Mouse (Mus musculus): ENCODE results near the gene Hddc3. TPM values are rescaled to one million over a fixed set of nuclear protein-coding genes. Genes with fewer than 3 reads are reported as not detected.
A peak's percentile ranks its signal among the peaks of the same experiment; 100 is the strongest.
"Not testable (repeated sequence)": the region's sequence is repeated elsewhere in the genome, so short reads cannot be mapped to it uniquely, and the experiment has no call there.

Hddc3 gene
- polyA plus RNA-seq, 1 experiment from 2014 or later = 16.1 TPM

DNA sequence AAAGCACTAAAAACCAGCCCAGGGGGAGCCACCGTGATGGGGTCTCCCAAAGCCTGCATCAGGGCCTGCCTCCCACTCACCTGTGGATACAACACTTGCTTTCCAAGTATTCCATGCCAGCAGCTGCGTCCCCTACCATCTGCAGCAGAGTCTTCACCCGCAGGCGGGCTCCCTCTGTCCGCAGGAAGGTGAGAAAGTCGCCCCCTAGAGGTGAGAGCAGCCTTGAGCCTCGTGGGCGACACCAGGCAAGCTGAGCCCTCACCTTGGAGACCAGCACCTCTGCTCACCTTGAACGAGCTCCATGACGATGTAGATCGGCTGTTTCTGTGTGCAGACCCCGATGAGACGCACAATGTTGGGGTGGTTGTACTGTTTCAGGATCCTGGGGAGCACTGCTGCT, 36.6 kb downstream of the Hddc3 start:
- H3K9me3 ChIP-seq (replicated peaks) = no peaks in the 10 kb centered on the region
- no peak overlapping the region for H3K4me3 ChIP-seq
- WGBS = 66% methylated on average over 13 of the region's 13 CpGs
- no peak for ATAC-seq (replicated peaks; ENCODE audit: insufficient number of reproducible peaks, insufficient read depth, low FRiP score, low read depth)
- no peak overlapping the region for H3K4me2 ChIP-seq
- no peak overlapping the region for H3K9ac ChIP-seq
- peaks cover 20% of the 10 kb centered on the region; the same call in 1 of the 2 replicates for H3K36me3 ChIP-seq
- peaks cover 10% of the 10 kb centered on the region; the same call in 1 of the 2 replicates for H3K27me3 ChIP-seq
- no peak overlapping the region for H3K27ac ChIP-seq
- 0 out of 2 replicates have a peak, but pooled peaks cover 2% of the 10 kb centered on the region for H3K4me1 ChIP-seq (replicated peaks)

DNA sequence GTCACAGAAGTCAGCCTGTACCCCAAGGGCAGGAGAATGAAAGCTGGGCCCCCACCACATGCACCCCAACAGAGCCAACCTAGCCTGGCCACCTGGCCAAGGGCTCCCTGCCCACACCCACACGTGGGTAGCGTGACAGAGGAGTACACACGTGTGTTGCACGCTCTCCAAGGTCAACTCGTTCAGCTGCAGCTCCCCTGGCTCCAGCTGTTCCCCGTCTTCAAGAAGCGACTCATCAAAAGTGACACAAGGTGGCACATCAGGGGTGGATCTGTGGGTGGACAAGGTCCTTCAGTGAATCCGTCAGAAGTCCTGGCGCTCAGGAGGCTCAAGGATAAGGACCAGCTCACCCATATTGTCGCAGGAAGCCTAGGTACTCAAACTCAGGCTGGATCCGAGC, 40.0 kb downstream of the Hddc3 start:
- H3K27me3 ChIP-seq = peaks cover 10% of the 10 kb centered on the region; the same call in 1 of the 2 replicates
- ATAC-seq (replicated peaks; ENCODE audit: insufficient number of reproducible peaks, insufficient read depth, low FRiP score, low read depth) = no peak
- H3K27ac ChIP-seq = no peak overlapping the region
- no peak overlapping the region for H3K4me2 ChIP-seq
- H3K4me1 ChIP-seq (replicated peaks) = peaks cover 15% of the 10 kb centered on the region
- H3K9ac ChIP-seq = no peak overlapping the region
- H3K9me3 ChIP-seq (replicated peaks) = no peaks in the 10 kb centered on the region
- WGBS = 74% methylated on average over 11 of the region's 11 CpGs
- peaks cover 20% of the 10 kb centered on the region; the same call in 1 of the 2 replicates for H3K36me3 ChIP-seq
- no peak overlapping the region for H3K4me3 ChIP-seq

DNA sequence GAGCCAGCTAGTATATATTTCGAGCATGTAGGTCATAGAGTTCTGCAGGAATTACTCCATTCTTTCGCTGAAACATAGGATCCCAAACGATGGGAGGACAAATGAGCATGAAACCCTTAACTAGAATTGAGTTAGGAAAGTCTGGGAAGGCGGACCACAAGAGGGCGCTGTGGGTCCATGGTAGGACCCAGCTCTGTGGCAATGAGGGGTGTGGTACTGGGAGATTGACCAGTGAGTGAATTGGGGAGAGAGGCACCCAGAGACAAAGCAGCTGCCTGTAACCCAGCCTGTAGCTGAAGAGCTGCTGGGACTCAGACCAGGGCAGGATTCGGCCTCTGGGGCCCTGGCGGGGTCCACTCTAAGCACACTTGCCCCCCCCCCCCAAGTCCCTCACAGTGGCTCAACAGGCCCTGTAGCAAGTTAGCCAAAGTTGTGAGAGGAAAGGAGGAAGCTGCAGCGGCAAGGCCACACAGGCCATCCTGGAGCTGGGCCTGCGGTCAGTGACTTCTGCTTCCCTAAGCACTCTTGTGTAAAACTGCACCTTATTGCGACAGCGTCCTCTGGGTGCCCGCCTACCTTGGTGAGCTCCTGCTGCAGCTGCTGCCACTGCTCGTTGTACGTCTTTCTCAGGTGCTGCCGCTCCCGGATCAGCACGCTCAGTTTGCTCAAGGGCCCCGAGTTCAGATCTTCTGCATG, 43.5 kb downstream of the Hddc3 start:
- Histone ChIP-seq H3K36me3 (peaks cover 22% of the 10 kb centered on the region), H3K4me2 (peak overlapping the region; percentile 60), H3K9ac (peak overlapping the region; percentile 46), H3K27me3 (peaks cover 4% of the 10 kb centered on the region; the same call in 1 of the 2 replicates), H3K27ac (peak overlapping the region; percentile 73), H3K4me1 (replicated peaks) (peaks cover 19% of the 10 kb centered on the region), H3K9me3 (replicated peaks) (no peaks in the 10 kb centered on the region), H3K4me3 (peak overlapping the region; percentile 46)
- 33% methylated on average over 18 of the region's 18 CpGs for WGBS
- ATAC-seq (replicated peaks; ENCODE audit: insufficient number of reproducible peaks, insufficient read depth, low FRiP score, low read depth) = 0 out of 2 replicates have a peak, but pooled peaks have one; percentile 37

DNA sequence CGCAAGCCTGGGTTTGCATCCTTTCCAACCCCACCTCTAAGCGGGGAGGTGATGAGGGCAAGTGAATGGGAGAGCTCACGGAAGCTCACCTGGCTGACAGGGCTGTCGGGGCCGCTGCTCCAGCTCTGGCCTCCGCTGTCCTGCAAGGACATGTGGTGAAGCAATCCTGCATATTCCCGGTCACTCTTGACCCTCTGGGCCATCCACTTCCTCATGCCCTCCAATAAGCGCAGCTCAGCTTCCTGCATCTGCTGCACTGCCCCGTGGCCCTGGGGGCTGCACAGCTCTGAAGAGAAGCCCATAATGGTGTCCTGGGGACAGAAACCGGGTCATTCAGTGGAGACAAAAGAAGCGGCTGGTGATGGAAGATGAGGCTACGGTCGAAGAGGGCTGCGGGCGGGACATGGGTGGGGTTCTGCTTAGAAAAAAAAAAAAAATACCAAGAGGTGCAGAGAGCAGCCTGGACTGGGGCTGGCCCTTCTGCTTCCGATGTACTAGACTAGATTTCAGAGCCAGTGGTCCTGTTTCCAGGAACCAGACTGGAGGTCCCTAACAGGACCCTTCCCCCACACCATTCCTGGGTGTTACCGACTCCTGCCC, 44.2 kb downstream of the Hddc3 start:
- H3K4me1 ChIP-seq (replicated peaks) = peaks cover 19% of the 10 kb centered on the region
- H3K4me3 ChIP-seq = peak overlapping the region; percentile 46
- peaks cover 29% of the 10 kb centered on the region for H3K36me3 ChIP-seq
- H3K9me3 ChIP-seq (replicated peaks) = no peaks in the 10 kb centered on the region
- peak overlapping the region; percentile 60 for H3K4me2 ChIP-seq
- peak overlapping the region; percentile 73 for H3K27ac ChIP-seq
- peak; percentile 11; the same call in 1 of the 2 replicates for ATAC-seq (replicated peaks; ENCODE audit: insufficient number of reproducible peaks, insufficient read depth, low FRiP score, low read depth)
- WGBS = 35% methylated on average over 17 of the region's 17 CpGs
- H3K27me3 ChIP-seq = peaks cover 3% of the 10 kb centered on the region; the same call in 1 of the 2 replicates
- peak overlapping the region; percentile 46 for H3K9ac ChIP-seq

DNA sequence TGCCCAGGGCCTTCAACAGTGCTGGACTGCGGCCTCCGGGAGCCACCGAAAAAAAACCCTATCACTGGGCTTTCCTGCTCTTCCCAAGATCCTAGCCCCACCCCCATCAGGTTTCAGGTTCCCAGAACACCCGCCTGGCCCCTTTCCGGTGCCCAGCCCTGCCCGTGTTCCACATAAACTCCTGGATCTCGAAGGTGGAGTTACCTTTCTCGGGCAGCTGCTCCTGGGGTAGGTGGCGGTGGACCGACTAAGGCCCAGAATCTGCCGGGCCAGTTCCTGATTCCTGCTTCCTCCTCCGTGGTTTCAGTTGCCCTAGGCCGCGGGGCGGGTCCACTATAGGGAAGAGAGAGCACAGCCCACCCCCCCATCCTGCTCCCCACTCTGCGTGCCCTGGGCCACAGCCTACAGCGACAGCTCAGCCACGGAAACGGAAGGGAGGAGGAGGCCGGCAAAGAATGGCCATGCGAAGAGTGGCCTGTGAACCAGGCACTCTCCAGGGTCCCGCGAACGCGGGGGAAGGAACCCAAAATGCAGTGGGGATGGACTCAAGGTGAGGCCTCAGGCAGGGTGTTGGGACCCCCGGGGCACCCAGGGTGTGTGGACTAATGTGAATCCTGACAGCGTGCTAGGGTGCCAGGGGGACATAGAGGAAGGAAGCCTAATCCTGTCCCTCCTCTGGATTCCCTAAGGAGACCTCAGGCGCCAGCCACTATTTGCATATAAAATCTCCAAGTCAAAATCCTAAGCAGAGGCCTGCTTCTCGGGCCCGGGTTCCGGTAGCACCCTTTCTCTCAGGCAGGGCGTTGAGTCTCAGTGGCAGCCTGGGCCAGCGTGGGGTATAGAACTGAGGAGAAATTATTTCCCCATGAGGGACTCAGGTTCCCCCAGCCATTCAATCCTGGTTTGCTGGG, 45.0 kb downstream of the Hddc3 start, which contains the start of gene Fes:
Gene Fes (minus strand): TSS at position 314 of the 911 bp plus-strand sequence.
- H3K27ac ChIP-seq = peak within 1 kb of the TSS; percentile 73
- 15% methylated on average over 33 of the region's 33 CpGs for WGBS
- peak; percentile 70 for ATAC-seq (replicated peaks; ENCODE audit: insufficient number of reproducible peaks, insufficient read depth, low FRiP score, low read depth)

DNA sequence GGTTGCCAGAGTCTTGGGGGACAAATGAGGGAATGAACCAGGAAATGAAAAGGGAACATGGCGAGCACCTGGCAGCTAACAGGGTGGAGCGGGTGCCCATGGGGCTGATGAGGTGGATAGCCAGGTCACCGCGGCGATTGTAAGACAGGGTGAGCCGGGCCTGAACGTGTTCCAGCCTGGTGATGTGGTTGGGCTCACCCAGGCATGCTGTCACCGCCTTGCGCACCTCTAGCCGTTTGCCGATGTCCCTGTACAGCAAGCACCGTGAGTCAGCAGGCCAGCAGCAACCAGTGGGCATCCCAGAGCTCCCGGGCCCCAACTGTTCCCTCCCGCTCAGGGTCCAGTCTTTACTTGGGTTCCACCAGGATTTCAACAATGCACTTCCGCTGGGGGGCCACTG, 49.2 kb downstream of the Hddc3 start:
- no peaks in the 10 kb centered on the region for H3K27me3 ChIP-seq
- no peak overlapping the region for H3K9ac ChIP-seq
- H3K36me3 ChIP-seq = peaks cover 65% of the 10 kb centered on the region
- H3K4me1 ChIP-seq (replicated peaks) = peaks cover 10% of the 10 kb centered on the region
- no peak overlapping the region for H3K4me3 ChIP-seq
- ATAC-seq (replicated peaks; ENCODE audit: insufficient number of reproducible peaks, insufficient read depth, low FRiP score, low read depth) = no peak
- 89% methylated on average over 15 of the region's 15 CpGs for WGBS
- H3K27ac ChIP-seq = no peak overlapping the region
- H3K4me2 ChIP-seq = no peak overlapping the region
- H3K9me3 ChIP-seq (replicated peaks) = no peaks in the 10 kb centered on the region

More for the DNA sequence above, 45.0 kb downstream of the Hddc3 start, which contains the start of gene Fes:
- H3K27me3 ChIP-seq = no peaks in the 10 kb centered on the region
- peak within 1 kb of the TSS; percentile 60 for H3K4me2 ChIP-seq
- H3K9ac ChIP-seq = peak within 1 kb of the TSS; percentile 46
- H3K4me3 ChIP-seq = peak within 1 kb of the TSS; percentile 46
- peaks cover 19% of the 10 kb centered on the region for H3K4me1 ChIP-seq (replicated peaks)
- H3K36me3 ChIP-seq = peaks cover 37% of the 10 kb centered on the region
- no peaks in the 10 kb centered on the region for H3K9me3 ChIP-seq (replicated peaks)

DNA sequence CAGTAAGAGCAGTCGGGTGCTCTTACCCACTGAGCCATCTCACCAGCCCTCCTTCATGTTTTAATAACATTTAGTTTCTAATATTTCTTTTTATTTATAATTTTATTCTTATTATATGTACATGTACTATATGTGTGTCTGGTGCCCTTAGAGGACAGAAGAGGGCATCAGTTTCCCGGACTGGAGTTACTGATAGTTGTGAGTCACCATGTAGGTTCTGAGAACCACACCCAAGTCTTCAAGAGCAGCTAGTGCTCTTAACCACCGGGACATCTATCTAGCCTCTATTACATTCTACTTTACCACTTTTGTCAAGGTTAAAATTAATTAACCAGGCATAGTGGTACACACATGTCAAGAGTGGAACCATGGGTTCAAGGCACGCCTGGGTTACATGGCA, 51.7 kb downstream of the Hddc3 start:
- Histone ChIP-seq H3K9ac (no peak overlapping the region), H3K27me3 (no peaks in the 10 kb centered on the region), H3K36me3 (peaks cover 68% of the 10 kb centered on the region), H3K4me2 (no peak overlapping the region), H3K4me3 (no peak overlapping the region), H3K4me1 (replicated peaks) (peaks cover 14% of the 10 kb centered on the region), H3K27ac (no peak overlapping the region), H3K9me3 (replicated peaks) (no peaks in the 10 kb centered on the region)
- WGBS = 83% methylated on average over 4 of the region's 4 CpGs
- no peak for ATAC-seq (replicated peaks; ENCODE audit: insufficient number of reproducible peaks, insufficient read depth, low FRiP score, low read depth)

DNA sequence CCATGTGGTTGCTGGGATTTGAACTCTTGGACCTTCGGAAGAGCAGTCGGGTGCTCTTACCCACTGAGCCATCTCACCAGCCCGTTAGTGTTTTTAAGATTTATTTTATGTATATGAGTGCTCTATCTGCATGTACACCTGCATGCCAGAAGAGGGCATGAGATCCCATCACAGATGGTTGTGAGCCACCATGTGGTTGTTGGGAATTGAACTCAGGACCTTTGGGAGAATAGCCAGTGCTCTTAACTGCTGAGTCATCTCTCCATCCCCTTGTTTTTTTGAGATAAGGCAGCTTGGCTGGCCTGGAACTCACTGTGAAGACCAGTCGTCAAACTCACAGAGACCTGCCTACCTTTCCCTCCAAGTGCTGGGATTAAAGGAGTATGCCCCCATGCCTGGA, 53.5 kb downstream of the Hddc3 start:
- H3K27ac ChIP-seq; H3K4me3 ChIP-seq; ATAC-seq (replicated peaks; ENCODE audit: insufficient number of reproducible peaks, insufficient read depth, low FRiP score, low read depth); H3K9me3 ChIP-seq (replicated peaks); H3K9ac ChIP-seq; H3K4me2 ChIP-seq; H3K27me3 ChIP-seq: not testable (repeated sequence)
- peaks cover 51% of the 10 kb centered on the region for H3K36me3 ChIP-seq
- WGBS = 75% methylated on average over 4 of the region's 4 CpGs
- H3K4me1 ChIP-seq (replicated peaks) = peaks cover 32% of the 10 kb centered on the region

DNA sequence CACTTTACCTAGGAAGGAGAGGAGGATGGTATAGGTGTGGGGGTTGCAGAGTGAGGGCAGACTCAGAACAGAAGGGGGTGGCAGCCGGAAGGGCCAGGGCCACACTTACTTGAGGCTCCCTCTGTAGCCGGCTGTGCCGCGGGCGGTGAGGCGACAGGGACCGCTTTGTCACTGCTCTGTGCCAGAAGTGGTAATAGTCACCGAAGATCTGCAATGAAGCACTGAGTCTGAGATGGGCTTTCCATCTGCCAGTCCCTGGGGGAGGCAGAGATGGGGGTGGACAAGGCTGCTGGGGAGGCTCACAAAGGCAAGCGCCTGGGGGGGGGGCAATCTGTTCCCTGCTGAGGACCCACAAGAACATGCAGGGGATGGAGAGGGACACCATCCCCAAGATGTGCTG, 55.1 kb downstream of the Hddc3 start:
- 93% methylated on average over 9 of the region's 9 CpGs for WGBS
- Histone ChIP-seq H3K4me1 (replicated peaks) (peaks cover 36% of the 10 kb centered on the region), H3K36me3 (peaks cover 36% of the 10 kb centered on the region), H3K27me3 (no peaks in the 10 kb centered on the region), H3K9me3 (replicated peaks) (no peaks in the 10 kb centered on the region), H3K4me3 (no peak overlapping the region), H3K9ac (no peak overlapping the region), H3K27ac (no peak overlapping the region), H3K4me2 (no peak overlapping the region)
- ATAC-seq (replicated peaks; ENCODE audit: insufficient number of reproducible peaks, insufficient read depth, low FRiP score, low read depth) = no peak

DNA sequence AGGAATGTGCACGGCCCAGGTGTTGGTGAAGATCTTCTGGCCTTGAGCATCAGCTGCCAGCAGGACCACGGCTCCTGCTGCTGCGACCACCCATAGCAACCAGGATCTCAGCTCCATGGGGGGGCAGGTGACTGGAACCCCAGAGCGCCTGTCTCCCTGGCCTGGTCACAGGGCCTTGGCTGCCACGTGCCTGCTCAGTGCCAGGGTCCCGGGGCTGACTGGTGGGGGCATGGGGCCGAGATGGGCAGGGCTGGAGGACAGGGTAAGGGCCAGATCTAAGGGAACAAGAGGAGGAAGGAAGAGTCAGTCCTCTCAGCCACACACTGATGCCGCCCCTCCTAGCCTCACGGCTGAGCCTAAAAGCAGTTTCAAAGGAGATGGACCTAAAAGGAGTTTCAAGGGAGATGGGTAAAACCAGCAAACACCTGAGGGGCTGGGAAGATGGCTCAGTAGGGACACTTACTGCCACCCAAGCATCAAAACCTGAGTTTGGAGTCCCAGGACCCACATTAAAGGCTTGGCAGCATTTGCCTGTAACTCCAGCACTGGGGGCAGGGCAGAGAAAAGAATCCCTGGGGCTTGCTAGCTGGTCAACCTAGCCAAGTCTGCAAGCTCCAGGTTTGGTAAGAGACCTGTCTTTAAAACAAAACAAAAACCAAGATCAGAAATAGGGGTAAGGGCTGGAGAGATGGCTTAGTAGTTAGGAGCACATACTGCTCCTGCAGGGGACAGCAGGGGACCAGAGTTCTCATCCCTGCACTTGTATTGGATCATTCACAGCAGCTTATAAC, 55.9 kb downstream of the Hddc3 start:
- 71% methylated on average over 9 of the region's 9 CpGs for WGBS
- no peak overlapping the region for H3K4me2 ChIP-seq
- H3K9me3 ChIP-seq (replicated peaks) = no peaks in the 10 kb centered on the region
- H3K4me3 ChIP-seq = no peak overlapping the region
- H3K4me1 ChIP-seq (replicated peaks) = peaks cover 44% of the 10 kb centered on the region
- no peak overlapping the region for H3K9ac ChIP-seq
- H3K27me3 ChIP-seq = no peaks in the 10 kb centered on the region
- peaks cover 27% of the 10 kb centered on the region for H3K36me3 ChIP-seq
- no peak for ATAC-seq (replicated peaks; ENCODE audit: insufficient number of reproducible peaks, insufficient read depth, low FRiP score, low read depth)
- H3K27ac ChIP-seq = no peak overlapping the region

All from heart, embryonic 15.5 days (tissue).